Mouse (Mus musculus) spleen, adult 2 months (tissue): Measurements from ENCODE around the gene Rnf227. TPM values are rescaled to one million over a fixed set of nuclear protein-coding genes. Genes with fewer than 3 reads are reported as not detected.
A peak's percentile ranks its signal among the peaks of the same experiment; 100 is the strongest.

Source experiments
- DNase-seq, 2 experiments: peaks; one replicate each; pipeline versions ENCODE4 v3.0.0 to v3.0.0-alpha.2; 2012 to 2021; ENCODE audit warnings: low spot score in 2 of 2, low read depth in 1 of 2
- H3K27ac ChIP-seq: fragments of 200-500 bp; 2 replicates; pipeline ENCODE4 v1.5.1; 2012; ENCODE audit warnings: low read length, inconsistent platforms; ENCODE audit not compliant: insufficient read depth
- H3K27me3 ChIP-seq: fragments of 200-500 bp; 2 replicates; pipeline ENCODE4 v1.6.1; 2012; ENCODE audit warnings: mild to moderate bottlenecking, moderate library complexity, low read length, inconsistent platforms; ENCODE audit not compliant: control insufficient read depth, insufficient read depth
- H3K36me3 ChIP-seq: fragments of 200-500 bp; 2 replicates; pipeline ENCODE4 v1.6.1; 2012; ENCODE audit warnings: mild to moderate bottlenecking, low read length, inconsistent platforms; ENCODE audit not compliant: control insufficient read depth, insufficient read depth
- H3K4me1 ChIP-seq: fragments of 200-500 bp; 2 replicates; pipeline ENCODE4 v1.6.1; 2011; ENCODE audit warnings: inconsistent platforms; ENCODE audit not compliant: control insufficient read depth, insufficient read depth, insufficient read length
- H3K4me3 ChIP-seq: fragments of 200-500 bp; 2 replicates; pipeline ENCODE4 v1.5.1; 2011; ENCODE audit warnings: mild to moderate bottlenecking, inconsistent platforms; ENCODE audit not compliant: insufficient read depth, insufficient read length; ENCODE audit errors: extremely low read depth
- CTCF ChIP-seq: fragments of 200-500 bp; IDR thresholded peaks from 2 replicates; pipeline ENCODE4 v1.5.1; 2011; ENCODE audit warnings: mild to moderate bottlenecking, inconsistent platforms; ENCODE audit not compliant: insufficient read depth, insufficient read length, insufficient replicate concordance; ENCODE audit errors: extremely low read depth
- POLR2A ChIP-seq: fragments of 200-500 bp; IDR thresholded peaks from 2 replicates; pipeline ENCODE4 v1.6.1; 2011; ENCODE audit warnings: low read depth, low read length, inconsistent platforms
- WGBS: fragments of 180-500 bp; shearing (Covaris S2); methylation state at CpG from one replicate; pipeline ENCODE4 v1.1.7; 2018; 5-methylcytosine and 5-hydroxymethylcytosine counted together
- polyA plus RNA-seq: library from polyadenylated mRNA; depleted of rRNA; stranded (reverse); fragments of >200 nt; gene quantifications from 2 replicates; pipeline ENCODE4 v1.2.3, GENCODE M21; 2012

Rnf227 gene
- polyA plus RNA-seq, 1 experiment = 0.47 TPM

DNA sequence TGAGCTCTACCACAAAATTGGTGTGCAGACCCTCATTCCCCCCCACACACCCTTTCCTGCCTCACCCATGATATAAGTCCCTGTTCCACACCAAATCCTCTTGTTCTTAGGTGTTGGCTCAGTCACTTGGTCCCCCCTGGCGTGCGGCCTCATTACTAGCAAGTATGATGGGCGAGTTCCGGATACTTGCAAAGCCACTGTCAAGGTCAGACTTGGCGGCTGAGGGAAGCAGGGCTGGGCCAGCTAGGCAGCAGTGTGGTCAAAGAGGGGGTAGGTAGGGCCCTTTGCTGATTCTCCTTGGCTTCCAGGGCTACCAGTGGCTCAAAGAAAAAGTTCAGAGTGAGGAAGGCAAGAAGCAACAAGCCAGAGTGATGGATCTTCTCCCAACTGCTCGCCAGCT lies 9.1 kb upstream of the Rnf227 start:
- DNase-seq = no peak
- TF ChIP-seq CTCF (no peak), POLR2A (no peak)
- H3K36me3 ChIP-seq = no peaks in the 10 kb centered on the region
- no peak overlapping the region for H3K27ac ChIP-seq
- no peak overlapping the region for H3K4me3 ChIP-seq
- H3K27me3 ChIP-seq = peaks cover 7% of the 10 kb centered on the region
- WGBS = 88% methylated on average over 6 of the region's 6 CpGs
- peaks cover 7% of the 10 kb centered on the region for H3K4me1 ChIP-seq

DNA sequence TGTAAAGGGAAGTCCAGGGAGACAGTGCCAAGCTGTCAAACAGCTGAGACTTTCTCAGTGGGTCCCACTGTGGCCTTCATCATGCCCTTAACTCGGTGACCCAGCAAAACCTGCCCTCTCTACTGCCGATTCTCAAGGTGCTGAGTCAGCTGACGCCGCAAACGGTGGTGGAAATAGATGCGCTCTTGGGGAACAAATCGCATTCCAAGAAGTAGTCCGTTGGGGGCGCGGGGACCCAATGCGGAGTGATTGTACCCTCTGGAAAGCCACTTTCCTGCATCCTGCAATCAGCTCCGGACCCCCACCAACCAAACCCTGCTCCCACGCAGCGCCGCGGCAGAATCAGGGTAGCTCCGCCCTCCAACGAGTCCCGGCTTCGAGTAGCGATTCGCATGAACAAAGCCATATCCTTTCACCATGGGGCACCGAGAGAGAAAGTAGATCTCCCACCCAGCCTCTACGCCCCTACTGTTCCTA lies 8.3 kb upstream of the Rnf227 start:
- H3K4me1 ChIP-seq = peaks cover 2% of the 10 kb centered on the region; the same call in 1 of the 2 replicates
- peak overlapping the region; percentile 75 for H3K4me3 ChIP-seq
- 2% methylated on average over 24 of the region's 24 CpGs for WGBS
- H3K27ac ChIP-seq = peak overlapping the region; percentile 25; the same call in 1 of the 2 replicates
- TF ChIP-seq CTCF (no peak), POLR2A (no peak; the same call in 1 of the 2 replicates)
- no peaks in the 10 kb centered on the region; the same call in 1 of the 2 replicates for H3K27me3 ChIP-seq
- peak; percentile 36 to 63 for DNase-seq
- no peaks in the 10 kb centered on the region for H3K36me3 ChIP-seq

DNA sequence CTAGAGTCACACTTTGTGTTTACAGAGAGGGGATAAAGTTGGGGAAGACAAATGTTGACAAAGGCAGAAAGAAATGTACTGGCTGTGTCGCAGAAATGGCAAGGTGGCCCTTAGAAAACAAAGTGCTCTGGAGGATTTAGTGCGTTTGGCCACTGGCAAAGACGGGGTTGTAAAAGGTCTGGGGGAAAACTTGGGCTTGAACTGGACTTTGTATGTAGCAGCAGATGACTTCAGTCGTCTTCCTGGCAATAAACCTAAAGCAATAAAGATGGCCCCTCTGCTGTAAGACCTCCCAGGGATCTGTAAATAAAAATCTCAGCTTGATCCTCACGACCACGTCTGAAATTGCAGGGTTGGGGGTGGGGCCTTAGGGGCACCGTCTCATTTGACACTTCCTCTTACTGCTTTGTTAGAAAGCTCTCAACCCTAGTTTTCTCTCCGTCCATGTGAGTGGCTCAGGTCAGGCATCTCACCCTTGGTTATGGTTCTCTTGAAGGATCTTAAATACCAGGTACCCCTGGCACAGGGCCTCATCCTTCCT lies 7.5 kb upstream of the Rnf227 start:
- WGBS = 46% methylated on average over 8 of the region's 8 CpGs
- H3K36me3 ChIP-seq = no peaks in the 10 kb centered on the region
- no peak for TF ChIP-seq POLR2A
- TF ChIP-seq CTCF = no peak
- no peaks in the 10 kb centered on the region; the same call in 1 of the 2 replicates for H3K27me3 ChIP-seq
- no peak overlapping the region for H3K27ac ChIP-seq
- H3K4me1 ChIP-seq = peaks cover 2% of the 10 kb centered on the region; the same call in 1 of the 2 replicates
- no peak for DNase-seq
- H3K4me3 ChIP-seq = no peak overlapping the region

DNA sequence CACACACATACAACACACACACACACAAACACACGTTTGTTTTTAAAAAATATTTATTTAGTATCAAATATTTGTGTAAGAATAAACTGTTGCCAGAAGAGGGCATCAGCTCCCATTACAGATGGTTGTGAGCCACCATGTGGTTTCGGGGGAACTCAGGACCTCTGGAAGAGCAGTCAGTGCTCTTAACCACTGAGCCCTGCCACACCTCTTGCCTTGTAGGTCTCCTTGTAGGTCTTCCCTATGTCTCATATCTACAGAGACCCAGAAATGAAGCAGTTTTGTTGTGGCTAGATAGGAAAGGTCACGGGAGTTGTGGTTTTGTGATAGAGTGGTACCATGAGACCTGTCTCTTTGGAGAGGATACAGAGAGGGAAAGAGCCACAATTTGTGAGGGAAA lies 6.3 kb upstream of the Rnf227 start:
- Histone ChIP-seq H3K27ac (no peak overlapping the region), H3K4me1 (peaks cover 2% of the 10 kb centered on the region; the same call in 1 of the 2 replicates), H3K36me3 (no peaks in the 10 kb centered on the region), H3K27me3 (no peaks in the 10 kb centered on the region), H3K4me3 (no peak overlapping the region)
- TF ChIP-seq POLR2A = no peak
- no peak for TF ChIP-seq CTCF
- 28% methylated on average over 3 of the region's 3 CpGs for WGBS
- DNase-seq = no peak

DNA sequence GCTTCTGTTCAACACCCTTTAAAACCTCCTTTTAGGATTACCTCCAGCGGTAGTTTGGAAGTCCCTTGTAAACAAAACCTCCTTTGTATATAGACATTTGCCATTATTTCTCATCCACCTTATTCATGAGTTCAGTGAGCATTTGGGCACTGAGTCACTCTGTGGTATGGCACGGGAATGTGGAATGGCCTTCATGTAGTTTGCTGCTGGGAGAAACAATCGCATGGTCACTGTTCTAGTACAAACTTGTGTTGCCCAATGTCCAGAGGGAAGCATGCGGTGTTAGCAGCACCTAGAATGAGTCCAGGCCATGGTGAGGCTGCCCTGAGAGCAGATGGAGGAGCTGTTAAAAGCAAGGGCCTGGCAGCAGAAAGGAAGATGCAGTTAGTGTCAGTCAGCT lies 5.5 kb upstream of the Rnf227 start:
- Histone ChIP-seq H3K27me3 (no peaks in the 10 kb centered on the region), H3K4me1 (peaks cover 2% of the 10 kb centered on the region; the same call in 1 of the 2 replicates), H3K36me3 (no peaks in the 10 kb centered on the region), H3K27ac (no peak overlapping the region), H3K4me3 (no peak overlapping the region)
- WGBS = 92% methylated on average over 4 of the region's 4 CpGs
- TF ChIP-seq POLR2A = no peak
- no peak for TF ChIP-seq CTCF
- DNase-seq = no peak

DNA sequence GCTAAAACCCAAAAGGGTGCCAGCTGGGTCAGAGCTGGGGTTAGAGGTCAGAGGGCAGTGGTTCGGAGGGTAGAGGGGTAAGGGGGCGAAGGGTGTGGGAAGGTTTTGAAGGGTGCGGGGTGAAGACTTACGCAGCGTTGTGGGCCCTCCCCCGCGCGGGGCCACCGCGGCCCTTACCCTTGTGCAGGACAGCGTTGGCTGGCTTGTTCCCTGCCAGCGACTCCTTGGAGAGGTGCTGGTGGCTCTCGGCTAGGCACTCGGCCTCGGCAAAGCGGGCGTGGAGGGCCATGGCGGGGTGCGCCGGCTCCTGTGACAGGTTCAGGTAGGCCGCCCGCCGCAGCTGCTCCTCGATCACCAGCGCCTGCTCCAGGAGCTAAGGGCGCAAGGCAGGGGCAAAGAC lies 6.2 kb downstream of the Rnf227 start:
- no peaks in the 10 kb centered on the region for H3K27me3 ChIP-seq
- peaks cover 5% of the 10 kb centered on the region for H3K4me1 ChIP-seq
- H3K4me3 ChIP-seq = no peak overlapping the region
- peaks cover 46% of the 10 kb centered on the region for H3K36me3 ChIP-seq
- TF ChIP-seq CTCF (no peak), POLR2A (no peak)
- DNase-seq = no peak
- no peak overlapping the region for H3K27ac ChIP-seq
- 92% methylated on average over 23 of the region's 26 CpGs for WGBS

DNA sequence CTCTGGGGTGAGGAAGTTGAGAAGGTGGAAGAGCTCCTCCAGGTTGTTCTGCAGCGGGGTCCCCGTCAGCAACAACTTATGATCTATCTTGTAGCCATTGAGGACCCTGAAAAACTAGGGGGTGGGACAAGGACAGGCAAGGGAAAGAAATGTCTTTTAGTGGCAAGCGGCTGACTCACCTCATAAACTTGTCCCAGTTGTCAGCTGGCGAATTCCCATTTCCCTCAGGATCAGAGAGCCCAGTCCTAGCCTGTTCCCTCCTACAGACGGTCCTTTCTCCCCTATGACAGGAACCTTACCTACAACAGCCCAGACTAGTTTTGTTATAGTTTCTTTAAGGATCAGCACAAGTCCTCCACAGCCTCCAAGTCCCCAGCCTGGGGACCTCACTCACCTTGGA lies 16.3 kb downstream of the Rnf227 start:
- peaks cover 75% of the 10 kb centered on the region for H3K36me3 ChIP-seq
- no peaks in the 10 kb centered on the region for H3K27me3 ChIP-seq
- no peaks in the 10 kb centered on the region for H3K4me1 ChIP-seq
- TF ChIP-seq POLR2A = no peak
- TF ChIP-seq CTCF = no peak
- no peak for DNase-seq
- H3K4me3 ChIP-seq = no peak overlapping the region
- WGBS = 93% methylated on average over 5 of the region's 5 CpGs
- H3K27ac ChIP-seq = no peak overlapping the region
